Mouse (Mus musculus) neural tube, embryonic 12.5 days (tissue): ENCODE results near the gene Trpv1. TPM values are rescaled to one million over a fixed set of nuclear protein-coding genes. Genes with fewer than 3 reads are reported as not detected.

Source experiments
- ATAC-seq: fragments of 200-750 bp; cut with Nextera tagmentation; 2 replicates; pipeline ENCODE4 v1.8.0; 2017; ENCODE audit warnings: low read depth, mild to moderate bottlenecking, moderate TSS enrichment, moderate library complexity; ENCODE audit not compliant: low FRiP score
- H3K27ac ChIP-seq: fragments of 300-500 bp; sonication (generic); 2 replicates; pipeline ENCODE4 v1.5.1; 2016
- H3K27me3 ChIP-seq: fragments of 300-500 bp; sonication (generic); replicated peaks from 2 replicates; pipeline ENCODE4 v1.6.1; 2016; ENCODE audit warnings: mild to moderate bottlenecking
- H3K36me3 ChIP-seq: fragments of 300-500 bp; sonication (generic); 2 replicates; pipeline ENCODE4 v1.6.1; 2016; ENCODE audit warnings: mild to moderate bottlenecking
- H3K4me1 ChIP-seq: fragments of 300-500 bp; sonication (generic); 2 replicates; pipeline ENCODE4 v1.6.1; 2016
- H3K4me2 ChIP-seq: fragments of 300-500 bp; sonication (generic); replicated peaks from 2 replicates; pipeline ENCODE4 v1.6.1; 2016; ENCODE audit warnings: mild to moderate bottlenecking
- H3K4me3 ChIP-seq: fragments of 300-500 bp; sonication (generic); 2 replicates; pipeline ENCODE4 v1.5.1; 2016
- H3K9ac ChIP-seq: fragments of 300-500 bp; sonication (generic); 2 replicates; pipeline ENCODE4 v1.6.1; 2016; ENCODE audit warnings: mild to moderate bottlenecking
- H3K9me3 ChIP-seq: fragments of 300-500 bp; sonication (generic); 2 replicates; pipeline ENCODE4 v1.6.1; 2016; ENCODE audit warnings: mild to moderate bottlenecking
- WGBS: fragments of 180-500 bp; shearing (Covaris S2); methylation state at CpG from one replicate; pipeline ENCODE4 v1.1.7; 2016; 5-methylcytosine and 5-hydroxymethylcytosine counted together
- polyA plus RNA-seq: library from polyadenylated mRNA; unstranded; fragments of >200 nt; fragmentation: Nextera tagmentation; extraction: Ambion mirVana; gene quantifications from 2 replicates; pipeline ENCODE4 v1.2.1, GENCODE M21; 2016

The Trpv1 gene
- polyA plus RNA-seq, 1 experiment from 2014 or later = 0.98 TPM

GRCm38 (mm10) chr11:73289621-73290020 is 55.5 kb downstream of the Trpv1 start:
- no peak overlapping the region for H3K9ac ChIP-seq
- WGBS = 82% methylated on average over 1 of the region's 1 CpGs
- no peaks in the 10 kb centered on the region for H3K9me3 ChIP-seq
- ATAC-seq = no peak
- no peaks in the 10 kb centered on the region for H3K36me3 ChIP-seq
- H3K4me3 ChIP-seq = no peak overlapping the region
- no peak overlapping the region for H3K27ac ChIP-seq
- H3K4me2 ChIP-seq = no peak overlapping the region
- no peaks in the 10 kb centered on the region for H3K27me3 ChIP-seq
- no peaks in the 10 kb centered on the region for H3K4me1 ChIP-seq

GRCm38 (mm10) chr11:73303123-73303522 is 69.0 kb downstream of the Trpv1 start:
- Histone ChIP-seq H3K4me2 (no peak overlapping the region), H3K36me3 (no peaks in the 10 kb centered on the region), H3K9me3 (no peaks in the 10 kb centered on the region), H3K27me3 (no peaks in the 10 kb centered on the region), H3K27ac (no peak overlapping the region), H3K9ac (no peak overlapping the region), H3K4me1 (no peaks in the 10 kb centered on the region), H3K4me3 (no peak overlapping the region)
- 44% methylated on average over 2 of the region's 2 CpGs for WGBS
- ATAC-seq = no peak

Other genes with a start within 250 kb of the Trpv1 start
- 1.4 TPM in 2 replicates for gene P2rx1, start 235.2 kb upstream of the Trpv1 start, polyA plus RNA-seq
- gene Camkk1, start 215.3 kb upstream of the Trpv1 start, polyA plus RNA-seq = 14.7 and 14.8 TPM in 2 replicates
- gene Ncbp3, start 186.5 kb upstream of the Trpv1 start, polyA plus RNA-seq = 14.3 and 15.1 TPM in 2 replicates
- gene Itgae, start 143.7 kb upstream of the Trpv1 start, polyA plus RNA-seq = 0.34 TPM in 2 replicates
- gene Haspin, start 96.0 kb upstream of the Trpv1 start, polyA plus RNA-seq = 11.0 and 11.1 TPM in 2 replicates
- gene P2rx5, start 73.9 kb upstream of the Trpv1 start, polyA plus RNA-seq = 0.22 and 0.30 TPM in 2 replicates
- 122 and 129 TPM in 2 replicates for gene Emc6, start 57.3 kb upstream of the Trpv1 start, polyA plus RNA-seq
- 198 and 205 TPM in 2 replicates for gene Tax1bp3, start 57.2 kb upstream of the Trpv1 start, polyA plus RNA-seq
- 21.5 and 26.1 TPM in 2 replicates for gene Ctns, start 35.2 kb upstream of the Trpv1 start, polyA plus RNA-seq
- gene Shpk, start 34.8 kb upstream of the Trpv1 start, polyA plus RNA-seq = 1.9 and 2.3 TPM in 2 replicates
- 0.14 and 0.15 TPM in 2 replicates for gene Trpv3, start 33.1 kb downstream of the Trpv1 start, polyA plus RNA-seq
- gene Aspa, start 95.3 kb downstream of the Trpv1 start, polyA plus RNA-seq = 0.34 and 0.65 TPM in 2 replicates
- gene Gm49340, start 95.4 kb downstream of the Trpv1 start, polyA plus RNA-seq = not detected in 2 replicates
- not detected in 2 replicates for gene Spata22, start 95.4 kb downstream of the Trpv1 start, polyA plus RNA-seq
- not detected in 2 replicates for gene Olfr20, start 116.5 kb downstream of the Trpv1 start, polyA plus RNA-seq
- gene Olfr376, start 137.0 kb downstream of the Trpv1 start, polyA plus RNA-seq = not detected in 2 replicates
- not detected in 2 replicates for gene Olfr1, start 165.3 kb downstream of the Trpv1 start, polyA plus RNA-seq
- not detected in 2 replicates for gene Olfr378, start 194.2 kb downstream of the Trpv1 start, polyA plus RNA-seq
- not detected in 2 replicates for gene Olfr380, start 223.2 kb downstream of the Trpv1 start, polyA plus RNA-seq